Mouse (Mus musculus) myocyte (in vitro differentiated cells): ENCODE results near the gene Shisal2a.

Source experiments
- CEBPB ChIP-seq: IDR thresholded peaks from 2 replicates; pipeline ENCODE4 v1.6.1; 2011; ENCODE audit warnings: mild to moderate bottlenecking, moderate library complexity; ENCODE audit not compliant: poor library complexity, insufficient read depth, severe bottlenecking
- E2F4 ChIP-seq: IDR thresholded peaks from one replicate; pipeline ENCODE4 v1.6.1; 2011; ENCODE audit warnings: mild to moderate bottlenecking, control low read depth, moderate library complexity; ENCODE audit not compliant: insufficient read depth
- MAX ChIP-seq: IDR thresholded peaks from one replicate; pipeline ENCODE4 v1.6.1; 2011; ENCODE audit warnings: low read depth, mild to moderate bottlenecking, control low read depth
- MYOG ChIP-seq, 3 experiments: IDR thresholded peaks; one replicate each; pipeline ENCODE4 v1.6.1; 2011; ENCODE audit warnings: control low read depth in 2 of 3, low read depth in 2 of 3, mild to moderate bottlenecking in 2 of 3; ENCODE audit not compliant: insufficient read length in 2 of 3, control insufficient read depth in 1 of 3, insufficient read depth in 1 of 3
- POLR2A ChIP-seq: IDR thresholded peaks from one replicate; pipeline ENCODE4 v1.6.1; 2011; ENCODE audit warnings: low read depth, mild to moderate bottlenecking, control low read depth, moderate library complexity; ENCODE audit not compliant: insufficient read length
- POLR2AphosphoS2 ChIP-seq: IDR thresholded peaks from one replicate; pipeline ENCODE4 v1.6.1; 2011; ENCODE audit warnings: low read depth, control low read depth; ENCODE audit not compliant: insufficient read length
- REST ChIP-seq: IDR thresholded peaks from one replicate; pipeline ENCODE4 v1.6.1; 2011; ENCODE audit warnings: mild to moderate bottlenecking, control low read depth, moderate library complexity; ENCODE audit not compliant: insufficient read depth, insufficient read length
- SRF ChIP-seq: IDR thresholded peaks from one replicate; pipeline ENCODE4 v1.6.1; 2011; ENCODE audit warnings: low read depth; ENCODE audit not compliant: control insufficient read depth, insufficient read length
- TCF12 ChIP-seq: IDR thresholded peaks from one replicate; pipeline ENCODE4 v1.6.1; 2011; ENCODE audit warnings: mild to moderate bottlenecking, control low read depth; ENCODE audit not compliant: poor library complexity, insufficient read depth, severe bottlenecking
- TCF3 ChIP-seq: IDR thresholded peaks from one replicate; pipeline ENCODE4 v1.6.1; 2011; ENCODE audit warnings: low read depth, control low read depth; ENCODE audit not compliant: insufficient read length
- USF1 ChIP-seq: IDR thresholded peaks from one replicate; pipeline ENCODE4 v1.6.1; 2011; ENCODE audit warnings: low read depth, mild to moderate bottlenecking, control low read depth, moderate library complexity

DNA sequence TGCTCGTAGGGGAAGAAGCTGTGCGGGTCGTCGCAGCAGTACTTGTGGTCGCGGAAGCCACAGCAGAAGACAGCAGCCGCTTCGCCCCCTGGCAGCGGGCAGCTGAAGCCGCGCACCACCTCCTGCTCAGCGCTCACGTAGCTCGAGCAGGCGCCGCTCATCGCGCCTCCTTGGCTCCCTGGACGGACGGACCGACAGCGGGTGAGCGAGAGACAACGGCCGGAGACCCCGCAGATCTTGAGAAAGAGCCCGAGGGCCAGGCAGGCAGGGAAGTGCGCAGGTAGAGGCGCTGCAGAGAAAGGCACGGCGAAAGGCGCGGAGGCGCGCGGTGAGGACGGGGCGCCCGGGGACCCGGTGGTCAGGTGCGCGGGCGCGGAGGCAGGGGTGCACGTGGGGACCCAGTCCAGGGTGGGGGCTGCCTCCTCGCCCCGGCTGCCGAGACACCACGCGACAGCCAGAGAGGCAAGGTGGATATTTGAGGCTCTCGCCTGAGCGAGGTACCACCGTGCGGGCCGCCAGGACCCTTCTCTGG is at the start of gene Shisal2a:
- TF ChIP-seq POLR2A (no peak), MAX (no peak), TCF12 (no peak), TCF3 (no peak), POLR2AphosphoS2 (no peak), E2F4 (no peak), USF1 (no peak), REST (no peak), SRF (no peak), MYOG (IDR thresholded peaks at IDR 0.05; ENCODE audit: control insufficient read depth in 1 of 3, insufficient read depth in 1 of 3, insufficient read length in 2 of 3, low read depth in 2 of 3) (peak in 1 of 3 experiments; percentile 2), CEBPB (no peak)
